Mouse (Mus musculus): ENCODE results near the gene Arid4a.

- TF ChIP-seq CTCF (conservative IDR thresholded peaks at IDR 0.05; ENCODE audit: low read length) (no peak), POU5F1 (IDR thresholded peaks at IDR 0.05; ENCODE audit: borderline replicate concordance, low read length) (no peak), NANOG (IDR thresholded peaks at IDR 0.05; ENCODE audit: borderline replicate concordance, low read length) (no peak)
These were observed 24.7 kb downstream of the Arid4a start for GRCm38 (mm10) chr12:71040462-71040861.

All from E14TG2a.4 (cell line).